37 mouse cellular contexts compared by ENCODE assay signal in genomic region chr4:104935436-104935835, GRCm38 (mm10). TPM values are rescaled to one million over a fixed set of nuclear protein-coding genes. Genes with fewer than 3 reads are reported as not detected.
DNase-seq lines count a peak whose midpoint lies in the region; ATAC-seq lines count a peak whose summit lies in the region.
"Had no signal": no experiment of that assay in that cellular context is flagged by ENCODE, and none has a peak within 500 bp of the region (broad histone marks: within the 10 kb centered on the region; RNA-seq: fewer than 3 reads in every experiment).

No protein-coding gene starts in this region.

- H3K9ac ChIP-seq in forebrain, embryonic 12.5 days, result no peak overlapping the region
- H3K9ac ChIP-seq: heart, embryonic 13.5 days; limb, embryonic 13.5 days; lung, embryonic 15.5 days; midbrain, embryonic 15.5 days had no signal

- DNase-seq in forebrain, embryonic 10.5 days (ENCODE audit: extremely low spot score, low spot score), result no peak
- peak; percentile 32 for DNase-seq in 3134 (ENCODE audit: extremely low read depth, insufficient read length, low spot score)
- peak; percentile 73 for DNase-seq in ES-CJ7 (ENCODE audit: low read depth, low spot score)
- DNase-seq in embryonic facial prominence, embryonic 10.5 days (ENCODE audit: low spot score), result no peak
- DNase-seq in left cerebral cortex, postnatal 14 days (ENCODE audit: low spot score in 2 of 2), result no peak
- no peak for DNase-seq in thymus, postnatal 25 days
- DNase-seq: cerebellum, adult 11-12 months; cerebellum, adult 9-11 months; gastrocnemius, postnatal 36 days; heart, adult 18-20 months; heart, postnatal 10 days; kidney, adult 2 months; kidney, postnatal 36 days; right cerebral cortex, adult 18-20 months had no signal

- H3K27ac ChIP-seq in forebrain, embryonic 10.5 days, result 0 out of 2 replicates have a peak overlapping the region, but pooled peaks have one; percentile 8
- no peak overlapping the region for H3K27ac ChIP-seq in forebrain, embryonic 12.5 days
- peak overlapping the region; percentile 44 for H3K27ac ChIP-seq in embryonic facial prominence, embryonic 10.5 days (replicated peaks)
- H3K27ac ChIP-seq: heart, embryonic 13.5 days; layer of hippocampus, adult 2 months; left cerebral cortex, adult 2 months; limb, embryonic 13.5 days; lung, embryonic 15.5 days; midbrain, embryonic 10.5 days; midbrain, embryonic 15.5 days had no signal

- ATAC-seq in forebrain, embryonic 12.5 days (ENCODE audit: low FRiP score), result no peak
- ATAC-seq: forebrain, embryonic 14.5 days; hindbrain, embryonic 16.5 days; midbrain, embryonic 15.5 days had no signal

- no peaks in the 10 kb centered on the region for H3K27me3 ChIP-seq in forebrain, embryonic 10.5 days (ENCODE audit: poor library complexity, severe bottlenecking)
- no peaks in the 10 kb centered on the region for H3K27me3 ChIP-seq in forebrain, embryonic 12.5 days
- H3K27me3 ChIP-seq in embryonic facial prominence, embryonic 10.5 days (replicated peaks; ENCODE audit: low read depth, poor library complexity, severe bottlenecking), result no peaks in the 10 kb centered on the region
- H3K27me3 ChIP-seq: CH12.LX; heart, embryonic 13.5 days; limb, embryonic 13.5 days; lung, embryonic 15.5 days; midbrain, embryonic 15.5 days had no signal

- 69% methylated on average over 3 of the region's 3 CpGs for WGBS in forebrain, embryonic 10.5 days
- 74% methylated on average over 3 of the region's 3 CpGs for WGBS in forebrain, embryonic 12.5 days
- WGBS in embryonic facial prominence, embryonic 10.5 days, result 61% methylated on average over 3 of the region's 3 CpGs

- intact Hi-C loops in left cerebral cortex, postnatal 14 days (cut with DNase I), result no loop called here

- no peaks in the 10 kb centered on the region for H3K36me3 ChIP-seq in forebrain, embryonic 10.5 days (replicated peaks)
- H3K36me3 ChIP-seq in forebrain, embryonic 12.5 days (replicated peaks), result no peaks in the 10 kb centered on the region
- no peaks in the 10 kb centered on the region for H3K36me3 ChIP-seq in embryonic facial prominence, embryonic 10.5 days (replicated peaks)
- H3K36me3 ChIP-seq: heart, embryonic 13.5 days; limb, embryonic 13.5 days; lung, embryonic 15.5 days; midbrain, embryonic 10.5 days; midbrain, embryonic 15.5 days had no signal

- no peak overlapping the region for H3K4me3 ChIP-seq in forebrain, embryonic 10.5 days
- no peak overlapping the region for H3K4me3 ChIP-seq in forebrain, embryonic 12.5 days (replicated peaks)
- no peak overlapping the region for H3K4me3 ChIP-seq in embryonic facial prominence, embryonic 10.5 days
- H3K4me3 ChIP-seq: heart, embryonic 13.5 days; layer of hippocampus, adult 2 months; left cerebral cortex, adult 2 months; limb, embryonic 13.5 days; lung, embryonic 15.5 days; midbrain, embryonic 10.5 days; midbrain, embryonic 15.5 days had no signal

- H3K4me2 ChIP-seq in forebrain, embryonic 12.5 days, result no peak overlapping the region
- H3K4me2 ChIP-seq: heart, embryonic 13.5 days; limb, embryonic 13.5 days; liver, embryonic 11.5 days; lung, embryonic 15.5 days; midbrain, embryonic 15.5 days had no signal

- peaks cover 21% of the 10 kb centered on the region for H3K4me1 ChIP-seq in forebrain, embryonic 10.5 days
- peaks cover 8% of the 10 kb centered on the region; the same call in 1 of the 2 replicates for H3K4me1 ChIP-seq in forebrain, embryonic 12.5 days
- H3K4me1 ChIP-seq in embryonic facial prominence, embryonic 10.5 days, result peaks cover 18% of the 10 kb centered on the region
- H3K4me1 ChIP-seq: lung, embryonic 15.5 days; midbrain, embryonic 10.5 days; midbrain, embryonic 15.5 days had no signal

- no peaks in the 10 kb centered on the region for H3K9me3 ChIP-seq in forebrain, embryonic 10.5 days
- no peaks in the 10 kb centered on the region for H3K9me3 ChIP-seq in forebrain, embryonic 12.5 days
- no peaks in the 10 kb centered on the region for H3K9me3 ChIP-seq in embryonic facial prominence, embryonic 10.5 days
- H3K9me3 ChIP-seq: heart, embryonic 13.5 days; limb, embryonic 13.5 days; lung, embryonic 15.5 days; midbrain, embryonic 10.5 days; midbrain, embryonic 15.5 days had no signal

RNA-seq across cellular contexts. Expression of gene Fyb2, which starts 22.2 kb away (rescaled TPM):
- polyA plus RNA-seq in forebrain, embryonic 10.5 days (2016; fragmentation: Nextera tagmentation; extraction: Ambion mirVana), result 0.09 and 0.15 TPM in 2 replicates
- 0.19 and 0.33 TPM in 2 replicates for polyA plus RNA-seq in forebrain, embryonic 12.5 days (2016; fragmentation: Nextera tagmentation; extraction: Ambion mirVana)
- polyA plus RNA-seq in embryonic facial prominence, embryonic 10.5 days (2016; fragmentation: Nextera tagmentation; extraction: Ambion mirVana), result 0.14 and 0.21 TPM in 2 replicates
- total RNA-seq in left cerebral cortex, postnatal 14 days (2021), result 1 to 10 TPM; 1.3 to 1.5 TPM
- total RNA-seq: heart, adult 18-20 months; megakaryocyte progenitor cell, adult 5-6 weeks had no signal
- polyA plus RNA-seq: forebrain, embryonic 14.5 days; intestine, embryonic 14.5 days; neural tube, embryonic 11.5 days had no signal

RNA-seq across cellular contexts. Expression of gene C8a, which starts 59.2 kb away (rescaled TPM):
- polyA plus RNA-seq in forebrain, embryonic 10.5 days (2016; fragmentation: Nextera tagmentation; extraction: Ambion mirVana), result not detected in 2 replicates
- not detected in 2 replicates for polyA plus RNA-seq in forebrain, embryonic 12.5 days (2016; fragmentation: Nextera tagmentation; extraction: Ambion mirVana)
- polyA plus RNA-seq in embryonic facial prominence, embryonic 10.5 days (2016; fragmentation: Nextera tagmentation; extraction: Ambion mirVana), result not detected in 2 replicates
- under 1 TPM in 1 of 2 experiments, not detected in 1; 0.49 TPM for total RNA-seq in left cerebral cortex, postnatal 14 days (2021)
- total RNA-seq: gastrocnemius, postnatal 36 days; heart, adult 18-20 months; heart, postnatal 10 days; layer of hippocampus, adult 2 months; layer of hippocampus, postnatal 14 days; left cerebral cortex, adult 2 months; left cerebral cortex, postnatal 36 days; megakaryocyte progenitor cell, adult 5-6 weeks; MEL had no signal
- polyA plus RNA-seq: C2C12; embryonic facial prominence, embryonic 14.5 days; forebrain, embryonic 14.5 days; heart, embryonic 13.5 days; hindbrain, embryonic 11.5 days; hindbrain, embryonic 16.5 days; limb, embryonic 13.5 days; lung, embryonic 15.5 days; midbrain, embryonic 10.5 days; midbrain, embryonic 15.5 days; neural tube, embryonic 11.5 days; spleen, adult 2 months; urinary bladder, adult 2 months had no signal

Comparison
In these comparisons a context has a peak if more than half of its experiments do, and no peak if none do; other contexts are left out.
1. DNase-seq: peak in 3134 (single experiment) and ES-CJ7 (single experiment); none in forebrain, embryonic 10.5 days (single experiment), embryonic facial prominence, embryonic 10.5 days (single experiment), left cerebral cortex, postnatal 14 days (0 of 2) and thymus, postnatal 25 days (single experiment).